Mouse (Mus musculus) T-helper 1 cell (primary cell): ENCODE data around the gene Ints11.

ENCODE experiments used
- in situ Hi-C: fragments of 300-600 bp; cut with MboI, MseI; formaldehyde crosslinking; loops from one replicate; pipeline ENCODE4 v1.15.1; 2025; ENCODE audit warnings: high pct_unique_total_duplicates

Ints11 gene

DNA sequence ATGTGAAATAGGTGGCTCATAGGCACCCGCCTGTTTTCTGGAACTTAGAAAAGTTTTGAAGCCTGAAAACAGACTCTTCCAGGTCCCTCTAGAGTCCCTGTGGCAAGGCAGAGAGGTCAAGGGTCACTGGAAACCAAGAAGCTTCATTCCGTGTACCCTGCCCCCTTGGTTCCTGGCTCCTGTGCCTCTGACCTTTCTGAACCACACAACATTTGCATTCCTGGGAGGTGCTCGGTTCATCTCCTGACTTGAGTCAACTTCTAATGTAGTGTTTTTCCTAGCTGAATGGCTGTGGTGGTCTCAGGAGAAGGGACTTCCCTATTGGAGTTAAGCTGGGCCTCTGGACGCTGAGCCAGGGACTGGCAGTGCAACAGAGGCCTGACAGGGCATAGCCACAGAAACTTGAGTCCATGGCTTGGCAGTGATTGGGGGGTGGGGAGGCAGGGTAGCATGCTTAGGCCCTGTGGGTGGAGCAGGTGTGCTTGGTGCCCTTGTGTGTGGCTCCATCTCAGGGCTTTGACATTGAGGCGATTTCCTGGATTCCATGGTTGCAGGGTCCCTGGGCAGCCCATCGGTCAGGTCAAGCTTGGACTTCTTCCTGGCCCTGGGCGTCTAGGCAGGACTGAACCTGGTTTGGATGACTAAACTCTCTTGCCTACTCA, 20.8 kb upstream of the Ints11 start:
- in situ Hi-C loops = no loop called here

DNA sequence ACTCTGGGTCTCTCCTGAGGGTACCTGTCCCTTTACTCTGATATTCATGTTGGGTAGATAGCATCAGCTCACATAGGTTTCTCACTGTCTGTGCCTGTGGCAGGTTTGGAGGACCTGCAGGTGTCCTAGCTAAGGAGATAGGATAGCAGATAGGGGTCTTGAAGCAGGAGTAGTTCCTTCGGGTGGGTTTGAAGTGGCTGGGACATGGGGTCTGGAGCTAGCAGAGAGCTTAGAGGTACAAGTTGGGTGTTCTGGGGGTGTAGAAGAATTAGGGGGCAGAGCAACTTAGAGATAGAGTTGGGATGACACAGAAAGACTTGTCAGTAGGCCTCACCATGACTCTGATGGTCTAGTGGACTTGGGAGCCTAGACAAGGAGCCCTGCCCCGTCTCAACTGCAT, 20.0 kb upstream of the Ints11 start:
- in situ Hi-C loops = no loop called here

GRCm38 (mm10) chr4:155849792-155850451, 19.4 kb upstream of the Ints11 start:
- in situ Hi-C loops = no loop called here

GRCm38 (mm10) chr4:155851368-155851767, 18.0 kb upstream of the Ints11 start:
- in situ Hi-C loops = no loop called here

DNA sequence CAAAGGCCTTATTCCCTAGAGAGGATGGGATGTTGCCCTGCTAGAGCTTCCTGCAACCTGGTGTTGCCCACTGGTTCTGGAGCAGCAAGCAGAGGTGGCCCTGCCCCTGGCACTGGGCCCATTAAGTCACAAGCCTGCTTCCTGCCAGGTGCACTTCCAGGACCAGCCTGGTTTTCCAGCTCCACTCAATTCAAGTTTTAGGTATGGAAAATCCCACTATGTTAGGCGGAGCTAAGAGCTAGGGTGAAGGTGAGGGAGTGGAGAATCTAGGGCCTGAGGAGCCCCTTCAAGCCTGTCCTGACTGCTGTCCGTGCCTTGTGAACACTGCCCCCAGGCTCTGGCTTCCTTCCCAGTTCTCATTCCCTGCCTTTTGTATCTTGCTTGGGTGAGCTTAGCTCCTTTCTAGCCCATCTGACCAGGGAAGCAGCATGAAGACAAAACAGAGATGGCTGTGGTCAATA, 17.4 kb upstream of the Ints11 start:
- in situ Hi-C loops = no loop called here

- in situ Hi-C loops = no loop called here
Observed at GRCm38 (mm10) chr4:155853421-155853820, 15.9 kb upstream of the Ints11 start.

- in situ Hi-C loops = no loop called here
Observed at GRCm38 (mm10) chr4:155854991-155855390, 14.4 kb upstream of the Ints11 start.

- in situ Hi-C loops = no loop called here
Observed at GRCm38 (mm10) chr4:155856071-155856470, 13.3 kb upstream of the Ints11 start.

- in situ Hi-C loops = no loop called here
Observed at GRCm38 (mm10) chr4:155856881-155857280, 12.5 kb upstream of the Ints11 start.

DNA sequence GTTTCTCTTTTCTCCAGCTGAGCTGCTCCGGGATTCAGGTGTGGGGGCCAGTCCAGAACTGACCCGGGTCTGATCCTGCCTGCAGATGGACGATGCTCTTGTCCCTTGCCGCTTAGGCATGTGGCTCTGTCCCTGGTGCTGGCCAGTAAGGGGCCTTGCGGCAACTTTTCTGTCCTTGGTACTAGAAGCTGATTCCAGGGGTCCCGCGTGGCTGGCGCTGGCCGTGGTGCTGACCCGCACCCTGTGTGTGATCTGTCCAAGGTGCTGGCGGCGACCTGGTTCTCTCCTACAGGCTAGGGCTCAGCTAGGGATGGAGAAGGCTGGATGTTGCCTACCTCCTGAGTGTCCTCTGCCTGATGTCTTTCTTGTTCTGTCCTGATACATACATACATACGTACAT, 10.0 kb upstream of the Ints11 start:
- in situ Hi-C loops = no loop called here

DNA sequence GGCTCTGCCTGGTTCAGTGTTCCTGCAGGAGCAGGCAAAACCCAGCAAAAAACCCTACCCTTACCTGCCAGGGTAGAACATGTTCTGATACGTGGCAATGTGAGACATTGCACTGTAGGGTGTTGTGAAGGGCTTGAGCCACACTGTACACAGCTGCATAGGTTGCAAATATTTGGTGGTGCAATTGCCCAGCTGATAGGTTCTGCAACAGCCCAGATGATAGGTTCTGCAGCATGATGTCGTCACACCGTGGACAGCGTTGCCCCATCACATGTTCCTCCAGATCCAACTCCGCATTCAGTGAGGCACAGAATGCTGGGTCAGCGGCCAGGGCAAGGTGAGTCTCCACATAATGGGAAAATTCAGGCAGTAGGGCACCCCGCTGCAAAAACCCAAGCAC, 7.6 kb upstream of the Ints11 start:
- in situ Hi-C loops = no loop called here

- in situ Hi-C loops = no loop called here
Observed at GRCm38 (mm10) chr4:155863001-155863400, 6.3 kb upstream of the Ints11 start, which contains the start of gene Tas1r3. Gene Tas1r3 (minus strand): TSS chr4:155863362.

- in situ Hi-C loops = no loop called here
Observed at GRCm38 (mm10) chr4:155868614-155869298, 590 bp upstream of the Ints11 start.

GRCm38 (mm10) chr4:155871404-155871803, 2.1 kb downstream of the Ints11 start:
- in situ Hi-C loops = no loop called here

DNA sequence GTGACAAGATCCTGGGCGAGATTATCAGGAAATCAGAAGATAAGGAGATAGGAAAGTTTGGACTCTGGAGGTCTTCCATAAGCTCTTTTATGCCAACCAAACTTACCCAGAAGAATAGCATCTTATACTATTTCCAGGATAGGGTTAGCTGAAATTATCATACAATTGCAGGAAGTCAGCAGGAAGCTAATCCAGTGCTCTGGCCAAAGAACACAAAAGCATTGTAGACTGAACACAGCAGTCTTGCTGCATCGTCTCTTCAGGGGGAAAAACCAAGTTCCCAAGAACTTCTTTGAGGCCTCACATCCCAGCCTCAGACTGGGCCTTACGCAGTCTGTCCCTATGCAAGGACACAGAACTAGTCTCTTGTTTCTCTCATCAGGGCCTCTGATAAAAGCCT, 14.2 kb downstream of the Ints11 start:
- in situ Hi-C loops = no loop called here

DNA sequence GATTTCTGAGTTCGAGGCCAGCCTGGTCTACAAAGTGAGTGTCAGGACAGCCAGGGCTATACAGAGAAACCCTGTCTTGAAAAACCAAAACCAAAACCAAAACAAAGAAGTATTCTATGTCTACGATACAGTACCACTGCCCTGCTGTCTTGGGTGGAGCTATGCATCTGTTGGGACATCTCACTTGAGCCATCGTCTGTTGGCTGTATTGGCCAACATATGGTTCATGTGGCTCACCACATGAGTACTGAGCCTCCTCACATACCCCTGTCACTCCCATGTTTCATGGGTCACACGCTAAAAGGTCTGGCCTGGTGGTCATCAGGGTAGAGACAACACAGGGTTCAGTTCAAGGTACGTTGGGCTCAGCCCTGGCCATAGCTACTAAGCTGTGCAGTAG, 17.0 kb downstream of the Ints11 start:
- in situ Hi-C loops = no loop called here

- in situ Hi-C loops = no loop called here
Observed at GRCm38 (mm10) chr4:155887674-155888073, 18.3 kb downstream of the Ints11 start.

- in situ Hi-C loops = no loop called here
Observed at GRCm38 (mm10) chr4:155888181-155888580, 18.8 kb downstream of the Ints11 start.

- in situ Hi-C loops = no loop called here
Observed at GRCm38 (mm10) chr4:155889316-155889715, 20.0 kb downstream of the Ints11 start.

DNA sequence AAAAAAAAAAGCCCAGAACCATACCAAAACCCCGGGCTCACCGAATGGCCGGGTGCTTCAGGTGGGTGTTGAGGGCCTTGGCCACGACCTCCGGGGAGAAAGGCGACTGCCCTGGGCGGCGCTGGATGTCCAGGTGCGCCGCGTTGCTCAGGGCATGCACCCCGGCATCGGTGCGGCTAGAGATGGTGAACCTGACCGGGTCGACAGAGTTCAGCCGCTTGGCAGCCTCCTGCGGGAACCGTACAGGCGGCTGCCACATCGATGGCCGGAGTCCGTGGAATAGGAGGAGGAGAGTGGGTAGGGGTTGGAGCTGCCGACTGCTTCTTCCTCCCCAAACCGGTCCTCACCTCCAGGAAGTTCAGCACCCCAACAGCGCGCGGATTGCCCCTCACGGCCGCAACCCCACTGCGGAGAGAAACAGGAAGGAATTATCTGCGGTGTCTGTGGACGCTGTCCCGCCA, 21.7 kb downstream of the Ints11 start:
- in situ Hi-C loops = loop anchor here (5.0 kb wide), 1 partner anchor 51 kb away; the partner anchor contains the start of gene Ube2j2

DNA sequence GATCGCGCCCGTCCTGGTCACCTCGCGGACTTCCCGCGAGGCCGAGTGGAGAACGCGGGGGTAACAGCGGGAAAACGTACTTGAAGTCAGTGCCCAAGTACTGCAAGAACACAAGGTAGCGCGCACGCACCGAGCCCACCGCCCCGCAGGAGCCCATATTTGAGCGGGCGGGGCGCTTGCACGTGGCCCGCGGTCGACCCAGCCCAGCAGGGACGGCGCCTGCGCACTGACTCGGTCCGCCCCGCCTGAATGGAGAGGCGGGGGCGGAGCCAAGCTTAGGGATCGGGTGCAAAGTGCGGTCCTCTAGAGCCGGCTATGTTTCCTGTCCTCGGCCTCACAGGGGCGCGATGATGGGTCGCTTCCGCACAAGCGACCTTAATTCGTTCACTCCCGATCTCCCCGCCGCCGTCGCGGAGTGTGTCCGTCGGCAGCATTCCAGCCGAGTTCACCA, 22.2 kb downstream of the Ints11 start, which contains the start of the genes Pusl1 and Acap3:
Gene Pusl1, minus strand, starts transcription at position 231 of the 451 bp plus-strand sequence.
Gene Acap3, plus strand, starts transcription at position 272 of the 451 bp plus-strand sequence.
- in situ Hi-C loops = loop anchor here (5.0 kb wide), 1 partner anchor 51 kb away; the partner anchor contains the start of gene Ube2j2

DNA sequence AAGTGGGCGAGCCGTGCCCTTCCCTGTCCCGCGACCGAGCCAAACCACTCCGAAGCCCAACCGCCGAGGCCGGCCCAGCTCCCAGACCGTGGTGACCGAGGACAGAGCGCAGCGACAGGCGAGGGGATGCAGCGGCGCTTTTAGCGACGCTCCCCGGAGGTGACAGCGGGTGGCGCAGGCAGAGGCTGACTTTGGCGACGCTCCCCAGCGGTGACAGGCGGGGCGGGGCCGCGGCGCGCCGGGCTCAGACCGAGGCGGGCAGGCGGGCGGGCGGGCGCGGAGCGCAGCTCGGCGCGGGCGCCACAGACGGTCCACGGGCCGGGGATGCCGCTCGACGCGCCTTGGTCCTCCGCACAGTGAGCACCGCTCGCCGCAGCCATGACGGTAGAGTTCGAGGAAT, 22.7 kb downstream of the Ints11 start:
- in situ Hi-C loops = loop anchor here (5.0 kb wide), 1 partner anchor 50 kb away; the partner anchor contains the start of gene Ube2j2
